Mouse (Mus musculus) embryonic fibroblast, embryonic 13.5 days (primary cell): ENCODE results near the gene Slit1.
A peak's percentile ranks its signal among the peaks of the same experiment; 100 is the strongest.

ENCODE experiments used
- CTCF ChIP-seq: IDR thresholded peaks from 2 replicates; pipeline ENCODE4 v1.5.1; 2011; ENCODE audit warnings: mild to moderate bottlenecking, control low read depth, low read length, moderate library complexity, borderline replicate concordance; ENCODE audit not compliant: insufficient read depth
- POLR2A ChIP-seq: IDR thresholded peaks from 2 replicates; pipeline ENCODE4 v1.6.1; 2011; ENCODE audit warnings: low read depth, mild to moderate bottlenecking, control low read depth, low read length, moderate library complexity

DNA sequence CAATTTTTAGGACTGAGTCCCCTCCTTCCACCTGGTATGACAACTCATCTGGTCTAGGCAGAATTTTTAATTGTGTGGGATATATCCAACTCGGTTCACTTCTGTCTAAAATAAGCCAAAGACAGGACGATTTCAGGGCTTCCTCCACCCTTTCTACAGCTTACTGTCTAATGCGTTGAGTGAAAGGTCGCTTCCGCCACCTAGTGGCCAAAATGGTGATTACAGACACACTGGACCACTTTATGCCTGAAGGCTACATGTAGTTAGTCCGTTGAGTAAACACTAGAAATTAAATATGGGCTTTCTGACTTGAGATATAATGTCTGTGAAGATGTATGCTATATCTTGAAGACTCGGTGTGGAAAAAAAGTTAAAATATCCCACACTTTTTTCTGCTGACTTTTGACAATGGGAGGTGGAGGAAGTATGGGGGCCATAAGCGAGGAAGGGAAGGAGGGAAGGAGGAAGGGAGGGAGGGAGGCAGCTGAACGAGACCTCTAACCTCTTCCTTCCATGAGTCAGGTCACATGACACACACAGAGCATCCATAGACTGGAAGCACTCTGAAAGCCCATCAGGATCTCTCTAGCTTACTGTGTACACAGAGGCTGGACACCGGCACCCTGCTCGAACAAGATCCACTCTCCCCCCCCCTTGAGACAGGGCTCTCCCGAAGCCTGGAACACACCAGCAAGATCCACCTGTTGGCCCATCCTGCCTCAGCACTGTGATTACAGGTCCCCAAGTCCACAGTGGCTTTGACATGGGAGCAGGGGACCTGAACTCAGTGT is 20.6 kb upstream of the Slit1 start:
- TF ChIP-seq CTCF, result peak; percentile 77; the same call in 1 of the 2 replicates
- TF ChIP-seq POLR2A, result no peak
